Mouse (Mus musculus): ENCODE data around the gene Snx27. TPM values are rescaled to one million over a fixed set of nuclear protein-coding genes. Genes with fewer than 3 reads are reported as not detected.

Snx27 gene
- total and polyA plus RNA-seq, 2 experiments from 2014 or later = 67.9 to 84.4 TPM

DNA sequence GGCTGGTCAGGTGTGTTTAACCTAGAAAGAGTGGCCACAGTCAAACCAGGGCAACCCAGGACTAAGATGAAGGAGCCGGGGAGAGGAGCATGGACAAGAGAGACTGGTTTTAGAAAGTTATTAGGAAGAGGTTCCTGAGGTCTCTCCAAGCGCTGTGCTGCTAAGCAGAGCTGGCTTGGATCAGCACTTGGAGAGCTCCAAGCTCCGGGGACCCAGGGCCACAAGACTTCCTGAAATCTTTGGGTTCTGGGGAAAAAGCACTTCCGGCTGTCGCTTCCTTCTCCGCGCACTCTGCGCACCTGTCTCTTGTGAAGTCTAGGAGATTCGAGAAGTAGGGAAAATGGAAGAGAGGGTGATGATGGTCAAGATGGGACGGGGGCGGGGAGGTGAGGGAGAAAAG, 103.0 kb downstream of the Snx27 start:
- Histone ChIP-seq H3K4me1 (ENCODE audit: insufficient read depth, low read length) (peaks cover 37% of the 10 kb centered on the region), H3K36me3 (ENCODE audit: insufficient read depth, low read length) (no peaks in the 10 kb centered on the region; the same call in 1 of the 2 replicates), H3K4me2 (ENCODE audit: low read depth, low read length, poor library complexity, severe bottlenecking) (peak overlapping the region; percentile 96), H3K4me3 (ENCODE audit: low read depth, low read length) (peak overlapping the region; percentile 66), H3K9ac (replicated peaks; ENCODE audit: low read length, poor library complexity, severe bottlenecking) (peak overlapping the region; percentile 91), H3K27me3 (ENCODE audit: insufficient read depth, low read length) (no peaks in the 10 kb centered on the region), H3K9me3 (ENCODE audit: low read length) (no peaks in the 10 kb centered on the region), H3K27ac (ENCODE audit: low read depth, low read length) (peak overlapping the region; percentile 89; the same call in 1 of the 2 replicates)
- ATAC-seq (ENCODE audit: low FRiP score) (no peak), DNase-seq (ENCODE audit: low spot score) (no peak)
- TF ChIP-seq CTCF (IDR thresholded peaks at IDR 0.05) = no peak
- WGBS = 12% methylated on average over 11 of the region's 11 CpGs

- WGBS = 2% methylated on average over 9 of the region's 9 CpGs
Measured at GRCm38 (mm10) chr3:94478591-94479169, 103.8 kb downstream of the Snx27 start.

GRCm38 (mm10) chr3:94477981-94478422, 104.5 kb downstream of the Snx27 start, which contains the start of gene Celf3:
TSS of gene Celf3 (plus strand) at chr3:94478295.
- H3K4me1 ChIP-seq (ENCODE audit: insufficient read depth, low read length) = peaks cover 22% of the 10 kb centered on the region
- H3K4me2 ChIP-seq (ENCODE audit: low read depth, low read length, poor library complexity, severe bottlenecking) = peak within 1 kb of the TSS; percentile 96
- 0% methylated on average over 13 of the region's 14 CpGs for WGBS
- no peaks in the 10 kb centered on the region for H3K9me3 ChIP-seq (ENCODE audit: low read length)
- H3K27ac ChIP-seq (ENCODE audit: low read depth, low read length) = peak within 1 kb of the TSS; percentile 89
- no peaks in the 10 kb centered on the region; the same call in 1 of the 2 replicates for H3K36me3 ChIP-seq (ENCODE audit: insufficient read depth, low read length)
- peak within 1 kb of the TSS; percentile 66 for H3K4me3 ChIP-seq (ENCODE audit: low read depth, low read length)
- H3K27me3 ChIP-seq (ENCODE audit: insufficient read depth, low read length) = no peaks in the 10 kb centered on the region
- DNase-seq (ENCODE audit: low spot score) (peak; percentile 94), ATAC-seq (ENCODE audit: low FRiP score) (peak; percentile 90)
- peak within 1 kb of the TSS; percentile 91 for H3K9ac ChIP-seq (replicated peaks; ENCODE audit: low read length, poor library complexity, severe bottlenecking)
- TF ChIP-seq CTCF (IDR thresholded peaks at IDR 0.05) = no peak

More at GRCm38 (mm10) chr3:94478591-94479169, 103.8 kb downstream of the Snx27 start:
- Histone ChIP-seq H3K4me1 (ENCODE audit: insufficient read depth, low read length) (peaks cover 29% of the 10 kb centered on the region), H3K9me3 (ENCODE audit: low read length) (no peaks in the 10 kb centered on the region), H3K36me3 (ENCODE audit: insufficient read depth, low read length) (no peaks in the 10 kb centered on the region; the same call in 1 of the 2 replicates), H3K27ac (ENCODE audit: low read depth, low read length) (peak overlapping the region; percentile 89), H3K4me2 (ENCODE audit: low read depth, low read length, poor library complexity, severe bottlenecking) (peak overlapping the region; percentile 96), H3K4me3 (ENCODE audit: low read depth, low read length) (peak overlapping the region; percentile 66), H3K27me3 (ENCODE audit: insufficient read depth, low read length) (no peaks in the 10 kb centered on the region), H3K9ac (replicated peaks; ENCODE audit: low read length, poor library complexity, severe bottlenecking) (peak overlapping the region; percentile 91)
- no peak for DNase-seq (ENCODE audit: low spot score)
- peak; percentile 42 for ATAC-seq (ENCODE audit: low FRiP score)
- no peak for TF ChIP-seq CTCF (IDR thresholded peaks at IDR 0.05)

DNA sequence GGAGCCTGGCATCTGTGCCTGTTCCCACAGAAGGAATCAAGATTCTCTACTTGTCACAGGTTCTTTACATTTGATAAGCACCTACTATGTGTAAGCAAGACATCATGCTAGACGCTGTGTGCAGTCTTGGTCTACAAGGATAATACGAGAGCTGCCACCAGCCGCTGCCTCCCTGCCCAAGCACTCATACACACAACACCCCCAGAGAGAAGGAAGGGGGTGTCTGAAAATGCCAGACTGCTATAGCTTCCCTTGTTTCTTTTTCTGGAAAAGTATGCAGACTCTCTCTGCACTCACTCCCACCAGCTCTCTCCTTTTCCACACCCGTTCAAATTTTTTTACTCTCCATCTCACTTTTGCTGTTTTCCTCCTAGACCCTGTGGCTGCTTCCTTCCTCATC, 105.1 kb downstream of the Snx27 start:
- Histone ChIP-seq H3K9ac (replicated peaks; ENCODE audit: low read length, poor library complexity, severe bottlenecking) (peak overlapping the region; percentile 91), H3K4me3 (ENCODE audit: low read depth, low read length) (peak overlapping the region; percentile 66), H3K9me3 (ENCODE audit: low read length) (no peaks in the 10 kb centered on the region), H3K27me3 (ENCODE audit: insufficient read depth, low read length) (no peaks in the 10 kb centered on the region), H3K36me3 (ENCODE audit: insufficient read depth, low read length) (no peaks in the 10 kb centered on the region; the same call in 1 of the 2 replicates), H3K27ac (ENCODE audit: low read depth, low read length) (peak overlapping the region; percentile 89), H3K4me2 (ENCODE audit: low read depth, low read length, poor library complexity, severe bottlenecking) (peak overlapping the region; percentile 96), H3K4me1 (ENCODE audit: insufficient read depth, low read length) (peaks cover 21% of the 10 kb centered on the region)
- DNase-seq (ENCODE audit: low spot score) (peak; percentile 40), ATAC-seq (ENCODE audit: low FRiP score) (peak; percentile 34)
- TF ChIP-seq CTCF (IDR thresholded peaks at IDR 0.05) = no peak
- 10% methylated on average over 4 of the region's 4 CpGs for WGBS

- Histone ChIP-seq H3K36me3 (ENCODE audit: insufficient read depth, low read length) (no peaks in the 10 kb centered on the region; the same call in 1 of the 2 replicates), H3K27ac (ENCODE audit: low read depth, low read length) (peak overlapping the region; percentile 89), H3K27me3 (ENCODE audit: insufficient read depth, low read length) (no peaks in the 10 kb centered on the region), H3K9ac (replicated peaks; ENCODE audit: low read length, poor library complexity, severe bottlenecking) (no peak overlapping the region; the same call in 1 of the 2 replicates), H3K9me3 (ENCODE audit: low read length) (no peaks in the 10 kb centered on the region), H3K4me2 (ENCODE audit: low read depth, low read length, poor library complexity, severe bottlenecking) (0 out of 2 replicates have a peak overlapping the region, but pooled peaks have one; percentile 4), H3K4me1 (ENCODE audit: insufficient read depth, low read length) (peaks cover 18% of the 10 kb centered on the region), H3K4me3 (ENCODE audit: low read depth, low read length) (no peak overlapping the region)
- no peak for TF ChIP-seq CTCF (IDR thresholded peaks at IDR 0.05)
- ATAC-seq (ENCODE audit: low FRiP score) (no peak), DNase-seq (ENCODE audit: low spot score) (no peak)
- 45% methylated on average over 8 of the region's 8 CpGs for WGBS
Measured at GRCm38 (mm10) chr3:94476301-94477035, 106.0 kb downstream of the Snx27 start.
